Mouse (Mus musculus) kidney, postnatal 4 days (tissue): Measurements from ENCODE around the gene Pnpla8.
A peak's percentile ranks its signal among the peaks of the same experiment; 100 is the strongest.
"Not testable (repeated sequence)": the region's sequence is repeated elsewhere in the genome, so short reads cannot be mapped to it uniquely, and the experiment has no call there.

Experiments used
- DNase-seq, 2 experiments: peaks; one replicate each; pipeline ENCODE4 v3.0.0; 2021; ENCODE audit warnings: mixed read lengths in 2 of 2

Gene Pnpla8

GRCm38 (mm10) chr12:44221070-44221469 is at the start of gene Pnpla8:
Pnpla8 (plus strand) TSS chr12:44221370.
- DNase-seq = not testable (repeated sequence)

- peak; percentile 4 to 22 for DNase-seq
Observed at GRCm38 (mm10) chr12:44176331-44177037, 44.7 kb upstream of the Pnpla8 start.

GRCm38 (mm10) chr12:44177038-44177355 is 44.2 kb upstream of the Pnpla8 start:
- no peak for DNase-seq

GRCm38 (mm10) chr12:44181081-44181982 is 39.8 kb upstream of the Pnpla8 start:
- peak; percentile 56 to 61 for DNase-seq

- DNase-seq = no peak
Observed at GRCm38 (mm10) chr12:44197873-44198525, 23.2 kb upstream of the Pnpla8 start.

- peak; percentile 59 to 75 for DNase-seq
Observed at GRCm38 (mm10) chr12:44209141-44209823, 11.9 kb upstream of the Pnpla8 start.

GRCm38 (mm10) chr12:44209824-44210752 is 11.1 kb upstream of the Pnpla8 start, which contains the start of gene Dnajb9:
Dnajb9 (minus strand) TSS chr12:44210326.
- peak; percentile 99 to 100 for DNase-seq

- no peak for DNase-seq
Observed at GRCm38 (mm10) chr12:44211555-44211954, 9.6 kb upstream of the Pnpla8 start.

- DNase-seq = peak; percentile 44 to 52
Observed at GRCm38 (mm10) chr12:44221651-44222356, 634 bp downstream of the Pnpla8 start.

GRCm38 (mm10) chr12:44223044-44223443 is 1.9 kb downstream of the Pnpla8 start:
- no peak for DNase-seq

- DNase-seq = no peak
Observed at GRCm38 (mm10) chr12:44224650-44225049, 3.5 kb downstream of the Pnpla8 start.

- DNase-seq = peak in 1 of 2 experiments; percentile 11
Observed at GRCm38 (mm10) chr12:44241090-44241489, 19.9 kb downstream of the Pnpla8 start.

GRCm38 (mm10) chr12:44242407-44242806 is 21.2 kb downstream of the Pnpla8 start:
- no peak for DNase-seq

GRCm38 (mm10) chr12:44245739-44246138 is 24.6 kb downstream of the Pnpla8 start:
- DNase-seq = no peak

- DNase-seq = no peak
Observed at GRCm38 (mm10) chr12:44248309-44248977, 27.3 kb downstream of the Pnpla8 start.

GRCm38 (mm10) chr12:44262612-44263011 is 41.4 kb downstream of the Pnpla8 start:
- no peak for DNase-seq

GRCm38 (mm10) chr12:44265651-44266050 is 44.5 kb downstream of the Pnpla8 start:
- DNase-seq = no peak

GRCm38 (mm10) chr12:44267196-44267595 is 46.0 kb downstream of the Pnpla8 start:
- no peak for DNase-seq

GRCm38 (mm10) chr12:44268728-44269302 is 47.6 kb downstream of the Pnpla8 start:
- peak; percentile 100 for DNase-seq

GRCm38 (mm10) chr12:44269311-44269831 is 48.2 kb downstream of the Pnpla8 start:
- peak; percentile 88 to 93 for DNase-seq
